Mouse (Mus musculus): ENCODE measurements around the gene Cby3. TPM values are rescaled to one million over a fixed set of nuclear protein-coding genes. Genes with fewer than 3 reads are reported as not detected.

Cby3 gene
- polyA plus RNA-seq (2012; ENCODE audit: low replicate concordance), result not detected in 2 replicates

GRCm38 (mm10) chr11:50354162-50354561 is at the start of gene Cby3:
Gene Cby3 (plus strand): TSS chr11:50354462.

GRCm38 (mm10) chr11:50325496-50326301 is 28.6 kb upstream of the Cby3 start, which contains the start of gene Canx:
Gene Canx (minus strand): TSS chr11:50325673.

GRCm38 (mm10) chr11:50376911-50377891 is 22.9 kb downstream of the Cby3 start, which contains the start of gene Hnrnph1:
Gene Hnrnph1 (plus strand): TSS chr11:50376990.

Other genes with a start within 250 kb of the Cby3 start
- gene Tbc1d9b, start 223.1 kb upstream of the Cby3 start, polyA plus RNA-seq (2012; ENCODE audit: low replicate concordance), result 25.7 and 69.1 TPM in 2 replicates
- 1.3 and 3.5 TPM in 2 replicates for gene Mrnip, start 180.0 kb upstream of the Cby3 start, polyA plus RNA-seq (2012; ENCODE audit: low replicate concordance)
- 107 and 111 TPM in 2 replicates for gene Sqstm1, start 143.6 kb upstream of the Cby3 start, polyA plus RNA-seq (2012; ENCODE audit: low replicate concordance)
- 157 and 261 TPM in 2 replicates for gene Mgat4b, start 143.6 kb upstream of the Cby3 start, polyA plus RNA-seq (2012; ENCODE audit: low replicate concordance)
- 0.37 and 1.7 TPM in 2 replicates for gene Ltc4s, start 115.8 kb upstream of the Cby3 start, polyA plus RNA-seq (2012; ENCODE audit: low replicate concordance)
- gene Maml1, start 62.2 kb upstream of the Cby3 start, polyA plus RNA-seq (2012; ENCODE audit: low replicate concordance), result 8.8 and 16.2 TPM in 2 replicates
- gene Canx, start 28.8 kb upstream of the Cby3 start, polyA plus RNA-seq (2012; ENCODE audit: low replicate concordance), result 13.1 and 31.2 TPM in 2 replicates
- 67.2 and 193 TPM in 2 replicates for gene Hnrnph1, start 22.5 kb downstream of the Cby3 start, polyA plus RNA-seq (2012; ENCODE audit: low replicate concordance)
- 4.1 and 4.6 TPM in 2 replicates for gene Rufy1, start 76.7 kb downstream of the Cby3 start, polyA plus RNA-seq (2012; ENCODE audit: low replicate concordance)
- gene Adamts2, start 247.6 kb downstream of the Cby3 start, polyA plus RNA-seq (2012; ENCODE audit: low replicate concordance), result 0.20 and 0.44 TPM in 2 replicates

Data from leukemia stem cell, adult 10-12 weeks (primary cell).